Mouse (Mus musculus): ENCODE data around the gene Susd1. TPM values are rescaled to one million over a fixed set of nuclear protein-coding genes. Genes with fewer than 3 reads are reported as not detected.
A peak's percentile ranks its signal among the peaks of the same experiment; 100 is the strongest.

Gene Susd1
- polyA plus RNA-seq, 1 experiment: 22.4 TPM

GRCm38 (mm10) chr4:59340714-59341113 is 97.7 kb downstream of the Susd1 start:
- DNase-seq (ENCODE audit: low read depth): no peak

GRCm38 (mm10) chr4:59340046-59340445 is 98.4 kb downstream of the Susd1 start:
- DNase-seq (ENCODE audit: low read depth): no peak

DNA sequence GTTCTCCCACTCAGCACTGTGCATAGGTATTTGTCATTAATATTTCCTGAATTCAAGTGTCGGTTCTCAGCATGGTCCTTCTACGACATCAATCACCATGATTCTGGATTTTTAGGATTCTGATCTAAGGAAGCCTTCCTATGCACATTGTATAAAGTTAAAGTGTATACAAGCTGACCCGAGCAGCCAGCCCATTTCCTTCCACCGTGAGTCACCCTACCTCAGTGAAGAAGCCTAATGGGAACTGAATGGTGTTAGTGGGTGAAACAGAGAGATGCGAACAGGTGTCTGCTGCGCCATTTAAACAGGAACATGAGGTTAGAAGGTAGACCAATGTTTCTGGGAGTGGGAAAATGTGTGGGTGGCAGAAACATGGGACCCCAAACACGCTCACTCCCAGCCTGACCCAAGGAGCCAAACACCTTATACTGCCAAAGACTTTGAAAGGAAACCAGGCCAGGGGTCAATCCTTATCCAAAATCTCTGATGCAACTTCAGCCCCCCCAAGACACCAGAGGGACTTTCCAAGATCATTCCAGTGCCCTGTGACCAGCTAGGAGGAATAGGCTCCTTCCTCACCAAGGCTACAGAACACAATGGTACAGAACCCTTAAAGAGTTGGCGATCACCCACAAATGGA is 99.4 kb downstream of the Susd1 start:
- DNase-seq (ENCODE audit: low read depth): no peak

- no peak for DNase-seq (ENCODE audit: low read depth)
Observed at GRCm38 (mm10) chr4:59337533-59337885, 100.9 kb downstream of the Susd1 start.

DNA sequence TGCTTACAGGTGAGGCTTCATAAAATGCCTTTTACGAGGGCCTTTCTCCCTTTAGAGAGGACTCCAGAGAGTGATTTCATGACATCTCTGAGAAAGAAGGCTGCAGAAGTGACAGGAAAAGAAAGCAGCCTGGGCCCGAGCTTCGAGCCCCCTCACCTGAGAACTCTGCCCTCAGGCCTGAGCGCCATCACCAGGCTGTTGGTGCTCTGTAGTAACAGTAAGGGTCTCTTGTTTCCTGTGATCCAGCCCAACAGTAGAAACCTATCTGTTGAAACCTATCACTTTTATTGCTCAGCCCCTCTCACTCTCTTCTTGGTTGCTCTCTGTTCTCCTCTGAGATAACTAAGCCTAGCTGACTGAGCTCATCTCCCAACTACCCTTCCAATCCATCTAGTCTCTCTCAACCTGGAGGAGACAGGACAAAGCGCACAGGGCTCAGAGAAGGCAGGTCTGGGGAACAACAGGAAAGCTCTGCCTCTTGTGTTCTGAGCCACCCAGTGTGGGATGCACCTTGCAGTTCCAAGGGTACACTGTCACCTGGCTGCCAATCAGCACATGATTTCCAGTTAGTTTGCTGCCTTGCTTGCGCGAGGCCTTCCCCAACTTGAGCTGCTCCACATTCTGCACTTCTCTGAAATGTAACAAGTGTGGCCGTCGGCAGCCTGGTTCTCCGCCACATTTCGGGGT is 101.4 kb downstream of the Susd1 start:
- DNase-seq (ENCODE audit: low read depth): no peak

- DNase-seq (ENCODE audit: low read depth): no peak
Observed at GRCm38 (mm10) chr4:59336439-59336809, 102.0 kb downstream of the Susd1 start.

DNA sequence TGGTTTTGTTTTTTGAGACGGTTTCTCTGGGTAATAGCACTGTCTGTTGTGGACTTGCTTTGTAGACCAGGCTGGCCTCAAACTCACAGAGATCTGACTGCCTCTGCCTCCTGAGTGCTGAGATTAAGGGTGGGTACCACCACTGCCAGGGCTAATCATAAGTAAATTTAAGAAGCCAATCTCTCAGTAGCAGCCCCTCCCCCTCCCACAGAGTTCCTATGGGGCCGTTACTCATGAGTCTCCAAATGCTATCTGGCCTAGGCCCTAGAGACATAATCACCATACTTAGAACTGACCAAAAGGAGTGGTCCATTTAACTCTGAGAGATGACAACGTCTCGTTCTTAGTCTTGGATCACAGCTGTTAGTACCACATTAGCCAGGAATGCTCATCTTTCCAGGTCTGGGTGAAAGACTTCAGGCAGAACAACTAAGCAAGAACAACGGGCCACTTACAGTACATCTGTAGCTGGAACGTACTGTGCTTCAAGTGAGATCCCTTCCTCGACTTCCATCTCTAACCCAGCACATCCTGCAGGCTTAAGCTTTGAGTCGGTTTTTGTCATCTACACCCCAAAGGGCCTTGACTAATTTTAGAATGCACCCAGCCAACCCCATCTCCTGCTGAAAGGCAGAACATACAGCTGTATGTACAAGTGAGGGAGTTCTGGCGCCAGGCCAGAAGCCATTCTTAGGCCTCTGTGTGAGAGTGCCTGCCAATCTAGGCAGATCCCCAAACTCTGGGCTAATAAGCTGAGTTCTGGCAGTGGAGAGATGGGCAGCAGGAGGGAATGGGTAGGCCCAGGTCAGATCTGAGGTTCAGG is 102.6 kb downstream of the Susd1 start:
- DNase-seq (ENCODE audit: low read depth): no peak

DNA sequence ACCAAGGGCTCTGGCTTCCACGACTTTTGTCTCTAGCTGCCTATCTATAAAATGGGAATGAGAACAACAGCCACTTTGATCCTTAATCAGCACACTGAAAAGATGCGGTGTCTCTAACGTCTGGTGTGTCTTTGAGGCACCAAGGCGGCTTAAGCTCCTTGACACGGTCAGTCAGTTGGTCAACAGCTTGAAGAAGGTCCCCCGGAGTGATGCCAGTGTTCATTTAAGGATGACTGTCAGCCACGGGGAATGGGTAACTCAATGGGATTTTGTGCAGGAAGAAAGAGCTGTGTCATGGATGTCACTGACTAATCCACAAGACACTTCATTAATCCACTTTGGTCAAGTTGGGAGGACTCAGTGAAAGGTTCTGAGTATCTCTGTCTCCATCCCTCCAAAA is 103.3 kb downstream of the Susd1 start:
- DNase-seq (ENCODE audit: low read depth): no peak

GRCm38 (mm10) chr4:59334236-59334635 is 104.2 kb downstream of the Susd1 start:
- DNase-seq (ENCODE audit: low read depth): no peak

- DNase-seq (ENCODE audit: low read depth): no peak
Observed at GRCm38 (mm10) chr4:59333424-59333895, 105.0 kb downstream of the Susd1 start.

GRCm38 (mm10) chr4:59332691-59333423 is 105.6 kb downstream of the Susd1 start:
- DNase-seq (ENCODE audit: low read depth): no peak

- DNase-seq (ENCODE audit: low read depth): no peak
Observed at GRCm38 (mm10) chr4:59332089-59332488, 106.3 kb downstream of the Susd1 start.

GRCm38 (mm10) chr4:59331633-59332032 is 106.8 kb downstream of the Susd1 start:
- peak; percentile 88 for DNase-seq (ENCODE audit: low read depth)

- DNase-seq (ENCODE audit: low read depth): peak; percentile 31
Observed at GRCm38 (mm10) chr4:59330961-59331604, 107.3 kb downstream of the Susd1 start.

DNA sequence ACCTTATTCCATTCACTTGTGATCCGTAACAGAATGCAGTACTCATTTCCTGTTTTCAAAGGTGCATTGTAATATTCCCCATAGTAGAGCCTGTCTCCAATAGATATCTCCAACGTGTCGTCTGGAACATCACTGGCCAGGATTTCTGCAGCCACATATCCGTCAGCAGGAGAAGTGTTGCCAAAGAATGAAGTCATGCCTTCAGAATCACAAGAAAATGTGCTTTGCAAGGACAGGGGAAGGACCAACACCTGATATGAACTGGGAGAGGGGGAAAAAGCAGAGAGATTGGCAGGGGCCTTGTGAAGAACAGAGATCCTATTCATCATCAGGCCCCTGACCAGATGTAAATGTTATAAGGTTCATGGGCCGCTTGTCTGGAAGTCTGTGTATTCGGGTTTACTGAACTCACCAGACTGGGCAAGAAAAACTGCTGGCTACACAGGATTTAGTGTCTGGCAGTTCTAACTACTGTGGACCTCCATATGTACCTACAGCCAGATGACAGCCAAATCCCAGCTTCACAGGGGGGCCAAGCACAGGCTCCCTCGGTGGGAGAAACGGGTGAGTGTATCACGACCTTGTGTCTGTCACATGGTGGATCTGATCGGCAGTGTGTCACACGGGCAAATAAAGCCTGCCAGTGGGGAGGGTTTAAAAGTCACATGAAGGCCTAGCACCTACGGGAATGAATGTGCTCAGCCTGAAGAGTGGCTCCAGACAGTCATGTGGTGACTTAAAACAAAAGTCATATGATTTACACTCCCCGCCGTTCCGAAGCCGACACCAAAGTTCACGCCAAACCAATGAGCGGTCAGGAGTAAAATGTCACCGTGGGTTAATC is 108.8 kb downstream of the Susd1 start:
- no peak for DNase-seq (ENCODE audit: low read depth)

DNA sequence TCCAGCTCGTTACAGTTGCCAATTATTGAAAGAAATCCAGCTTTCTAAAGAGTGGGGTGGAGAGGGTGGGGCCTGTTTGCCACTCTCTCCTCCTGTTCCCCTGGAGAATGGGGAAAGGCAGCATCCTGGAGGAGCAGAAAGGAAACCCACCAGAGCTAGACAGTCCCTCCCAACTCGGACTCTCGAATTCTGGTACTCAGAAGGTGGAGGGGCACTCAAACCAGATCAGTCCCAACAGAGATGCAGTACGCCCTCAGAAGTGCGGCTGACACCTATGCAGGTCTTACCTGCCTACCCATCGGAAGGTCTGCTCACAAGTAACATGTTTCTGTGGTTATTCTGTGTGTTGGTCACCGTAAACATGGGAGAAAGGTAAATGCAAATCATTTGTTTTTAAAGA is 109.6 kb downstream of the Susd1 start:
- no peak for DNase-seq (ENCODE audit: low read depth)

- DNase-seq (ENCODE audit: low read depth): no peak
Observed at GRCm38 (mm10) chr4:59327986-59328385, 110.4 kb downstream of the Susd1 start.

DNA sequence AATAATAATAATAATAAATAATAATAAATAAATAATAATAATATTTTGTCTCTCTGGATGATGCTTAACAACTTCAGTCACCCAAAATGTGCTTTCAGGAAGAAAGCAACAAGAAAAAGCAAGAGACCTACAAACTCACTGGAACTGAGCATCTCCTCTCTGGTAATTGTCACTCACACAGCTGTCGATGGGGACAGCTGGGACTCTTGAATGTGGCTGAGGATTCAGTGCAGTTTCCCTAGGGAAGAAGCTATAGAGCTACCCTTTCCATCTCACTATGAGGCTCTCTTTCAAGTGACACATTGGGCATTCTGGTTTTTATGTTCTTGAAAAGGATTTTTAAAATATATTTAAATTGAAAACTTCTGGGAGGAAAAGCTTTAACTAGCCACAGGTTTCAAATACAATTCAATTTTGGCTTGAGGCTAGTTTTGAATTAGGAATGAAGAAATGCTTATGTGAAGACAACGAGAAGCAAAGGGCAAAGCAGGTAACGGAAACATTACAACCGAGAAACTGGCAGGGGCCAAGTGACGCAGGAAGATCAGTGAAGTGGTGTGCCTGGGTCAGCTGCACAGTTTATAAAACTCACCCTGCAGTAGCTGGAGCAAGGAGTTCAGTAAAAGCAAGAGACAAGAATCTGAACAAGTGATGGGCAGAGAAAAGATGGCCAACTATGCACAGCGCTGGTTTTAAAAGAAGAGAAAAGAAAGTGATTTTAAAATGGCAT is 112.2 kb downstream of the Susd1 start:
- DNase-seq (ENCODE audit: low read depth): no peak

DNA sequence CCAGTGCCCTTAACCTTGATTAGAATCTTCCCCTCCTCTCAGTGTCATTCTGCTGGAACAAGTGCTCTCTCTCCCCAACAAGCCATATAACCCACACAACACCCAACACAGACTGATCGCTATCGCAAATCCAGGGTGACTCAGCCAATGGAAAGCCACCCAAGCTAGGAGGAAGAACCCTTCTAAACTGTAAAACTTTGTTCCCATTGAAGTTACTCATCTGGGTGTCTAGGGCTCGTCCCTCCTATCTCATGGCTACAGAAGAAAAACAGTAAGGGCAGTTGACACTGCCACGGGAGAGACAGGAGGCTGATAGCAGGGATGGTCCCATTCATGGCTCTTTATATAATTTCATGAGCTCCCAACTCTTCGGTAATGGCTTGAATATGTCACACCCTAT is 114.1 kb downstream of the Susd1 start:
- DNase-seq (ENCODE audit: low read depth): no peak

- no peak for DNase-seq (ENCODE audit: low read depth)
Observed at GRCm38 (mm10) chr4:59323231-59323651, 115.2 kb downstream of the Susd1 start.

Measured in gonadal fat pad, adult 2 months (tissue).